Mouse (Mus musculus) adrenal gland, postnatal 36 days (tissue): ENCODE results near the gene Spag5. TPM values are rescaled to one million over a fixed set of nuclear protein-coding genes. Genes with fewer than 3 reads are reported as not detected.

Experiments
- DNase-seq, 2 experiments: peaks; one replicate each; pipeline ENCODE4 v3.0.0; 2021; ENCODE audit warnings: mixed read lengths in 1 of 2
- total RNA-seq, 2 experiments: library from RNA; stranded (reverse); gene quantifications; 2 replicates each; pipeline ENCODE4 v1.2.3; 2021

Spag5 gene
- total RNA-seq, 2 experiments from 2014 or later = 4.1 to 4.3 TPM

GRCm38 (mm10) chr11:78349441-78350358 is 48.4 kb downstream of the Spag5 start:
- no peak for DNase-seq

- DNase-seq = no peak
Measured at GRCm38 (mm10) chr11:78353081-78353480, 51.8 kb downstream of the Spag5 start.

GRCm38 (mm10) chr11:78354905-78355304 is 53.6 kb downstream of the Spag5 start:
- no peak for DNase-seq

GRCm38 (mm10) chr11:78355471-78356238 is 54.3 kb downstream of the Spag5 start:
- peak; percentile 81 to 88 for DNase-seq

GRCm38 (mm10) chr11:78358330-78359007 is 57.1 kb downstream of the Spag5 start:
- DNase-seq = peak in 1 of 2 experiments; percentile 64

GRCm38 (mm10) chr11:78360125-78360788 is 58.9 kb downstream of the Spag5 start:
- peak; percentile 82 to 89 for DNase-seq

GRCm38 (mm10) chr11:78360789-78361131 is 59.4 kb downstream of the Spag5 start:
- no peak for DNase-seq

- DNase-seq = no peak
Measured at GRCm38 (mm10) chr11:78363309-78364007, 62.1 kb downstream of the Spag5 start.

- peak in 1 of 2 experiments; percentile 55 for DNase-seq
Measured at GRCm38 (mm10) chr11:78364103-78364502, 62.8 kb downstream of the Spag5 start.

- DNase-seq = peak; percentile 66 to 72
Measured at GRCm38 (mm10) chr11:78367456-78368225, 66.3 kb downstream of the Spag5 start.

- DNase-seq = peak; percentile 51 to 61
Measured at GRCm38 (mm10) chr11:78370389-78370788, 69.1 kb downstream of the Spag5 start.

- no peak for DNase-seq
Measured at GRCm38 (mm10) chr11:78371711-78372110, 70.4 kb downstream of the Spag5 start.

Other genes starting within 250 kb of the Spag5 start
- 10 to 100 TPM; 30.0 to 33.6 TPM for gene Eral1, start 221.1 kb upstream of the Spag5 start, total RNA-seq
- 10 to 100 TPM; 16.9 to 20.3 TPM for gene Fam222b, start 206.9 kb upstream of the Spag5 start, total RNA-seq
- 10 to 100 TPM; 24.8 to 38.0 TPM for gene Traf4, start 135.9 kb upstream of the Spag5 start, total RNA-seq
- gene Nek8, start 124.9 kb upstream of the Spag5 start, total RNA-seq = 10 to 100 TPM; 10.5 to 11.3 TPM
- 10 to 100 TPM; 41.5 to 88.1 TPM for gene Tlcd1, start 124.8 kb upstream of the Spag5 start, total RNA-seq
- gene Rpl23a, start 117.9 kb upstream of the Spag5 start, total RNA-seq = 1,000 to 10,000 TPM; 1,640 to 1,911 TPM
- 10 to 100 TPM; 85.9 to 89.9 TPM for gene Rab34, start 113.1 kb upstream of the Spag5 start, total RNA-seq
- gene Proca1, start 108.1 kb upstream of the Spag5 start, total RNA-seq = 10 to 100 TPM; 14.1 to 15.2 TPM
- gene Sdf2, start 55.8 kb upstream of the Spag5 start, total RNA-seq = 100 to 1,000 TPM; 107 to 112 TPM
- 10 to 100 TPM; 57.2 to 76.6 TPM for gene Supt6, start 55.5 kb upstream of the Spag5 start, total RNA-seq
- gene 2610507B11Rik, start 39.8 kb upstream of the Spag5 start, total RNA-seq = 100 to 1,000 TPM; 150 to 176 TPM
- 1 to 10 TPM in 1 of 2 experiments, under 1 TPM in 1; 0.99 to 1.3 TPM for gene BC030499, start 10.7 kb upstream of the Spag5 start, total RNA-seq
- gene Aldoc, start 21.4 kb downstream of the Spag5 start, total RNA-seq = 10 to 100 TPM; 11.7 to 21.6 TPM
- gene Pigs, start 26.9 kb downstream of the Spag5 start, total RNA-seq = 10 to 100 TPM; 54.0 to 57.7 TPM
- gene Unc119, start 42.0 kb downstream of the Spag5 start, total RNA-seq = 10 to 100 TPM; 32.8 to 37.3 TPM
- gene Foxn1, start 85.0 kb downstream of the Spag5 start, total RNA-seq = under 1 TPM in 1 of 2 experiments, not detected in 1; 0.30 TPM
- not detected for gene Slc13a2, start 120.7 kb downstream of the Spag5 start, total RNA-seq
- gene Slc46a1, start 164.2 kb downstream of the Spag5 start, total RNA-seq = 10 to 100 TPM; 31.9 to 40.0 TPM
- gene Sarm1, start 196.2 kb downstream of the Spag5 start, total RNA-seq = 1 to 10 TPM; 4.5 to 5.9 TPM
- gene Vtn, start 197.6 kb downstream of the Spag5 start, total RNA-seq = 1 to 10 TPM; 1.6 to 3.2 TPM
- gene Sebox, start 201.9 kb downstream of the Spag5 start, total RNA-seq = not detected
- 10 to 100 TPM; 27.3 to 36.0 TPM for gene Tmem199, start 210.6 kb downstream of the Spag5 start, total RNA-seq
- 100 to 1,000 TPM; 149 to 156 TPM for gene Poldip2, start 210.7 kb downstream of the Spag5 start, total RNA-seq
- 10 to 100 TPM; 45.0 to 45.3 TPM for gene Tnfaip1, start 234.8 kb downstream of the Spag5 start, total RNA-seq
- gene Ift20, start 234.8 kb downstream of the Spag5 start, total RNA-seq = 100 to 1,000 TPM in 1 of 2 experiments, 10 to 100 TPM in 1; 94.3 to 106 TPM
- gene Tmem97, start 249.2 kb downstream of the Spag5 start, total RNA-seq = 10 to 100 TPM; 37.8 to 59.8 TPM